Mouse (Mus musculus) kidney, adult 2 months (tissue): Measurements from ENCODE around the gene Flad1. TPM values are rescaled to one million over a fixed set of nuclear protein-coding genes. Genes with fewer than 3 reads are reported as not detected.

Experiments
- DNase-seq: peaks from one replicate; pipeline ENCODE4 v3.0.0; 2021
- H3K27ac ChIP-seq: fragments of 200-500 bp; 2 replicates; pipeline ENCODE4 v1.5.1; 2012; ENCODE audit warnings: low read depth, low read length, control low read depth, inconsistent platforms; ENCODE audit not compliant: insufficient read depth
- H3K27me3 ChIP-seq: fragments of 200-500 bp; replicated peaks from 2 replicates; pipeline ENCODE4 v1.6.1; 2012; ENCODE audit warnings: mild to moderate bottlenecking, moderate library complexity, low read length, inconsistent platforms; ENCODE audit not compliant: control insufficient read depth, insufficient read depth
- H3K36me3 ChIP-seq: fragments of 200-500 bp; 2 replicates; pipeline ENCODE4 v1.6.1; 2012; ENCODE audit warnings: mild to moderate bottlenecking, moderate library complexity, low read length, inconsistent platforms; ENCODE audit not compliant: control insufficient read depth, insufficient read depth
- H3K4me1 ChIP-seq: fragments of 200-500 bp; 2 replicates; pipeline ENCODE4 v1.6.1; 2011; ENCODE audit warnings: low read length; ENCODE audit not compliant: control insufficient read depth, insufficient read depth
- H3K4me3 ChIP-seq: fragments of 200-500 bp; 2 replicates; pipeline ENCODE4 v1.5.1; 2011; ENCODE audit warnings: mild to moderate bottlenecking, low read depth, low read length, control low read depth; ENCODE audit not compliant: insufficient read depth
- CTCF ChIP-seq: fragments of 200-500 bp; conservative IDR thresholded peaks from 2 replicates; pipeline ENCODE4 v1.5.1; 2011; ENCODE audit warnings: low read depth, mild to moderate bottlenecking, control low read depth, low read length, moderate library complexity, mixed read lengths; ENCODE audit not compliant: insufficient read depth, insufficient read length
- POLR2A ChIP-seq: fragments of 200-500 bp; IDR thresholded peaks from one replicate; pipeline ENCODE4 v1.6.1; 2011; ENCODE audit warnings: low read depth, low read length, control low read depth
- WGBS: fragments of 180-500 bp; shearing (Covaris S2); methylation state at CpG from one replicate; pipeline ENCODE4 v1.1.7; 2018; 5-methylcytosine and 5-hydroxymethylcytosine counted together
- polyA plus RNA-seq: library from polyadenylated mRNA; depleted of rRNA; stranded (reverse); fragments of >200 nt; gene quantifications from 2 replicates; pipeline ENCODE4 v1.2.3, GENCODE M21; 2012

Gene Flad1
- polyA plus RNA-seq, 1 experiment: 54.6 TPM

- Histone ChIP-seq H3K4me3 (peak overlapping the region; percentile 65), H3K27me3 (no peaks in the 10 kb centered on the region), H3K27ac (peak overlapping the region; percentile 72; the same call in 1 of the 2 replicates), H3K36me3 (peaks cover 2% of the 10 kb centered on the region; the same call in 1 of the 2 replicates), H3K4me1 (peaks cover 6% of the 10 kb centered on the region; the same call in 1 of the 2 replicates)
- no peak for DNase-seq
- no peak for TF ChIP-seq CTCF
- TF ChIP-seq POLR2A: no peak
- WGBS: 62% methylated on average over 10 of the region's 10 CpGs
Observed at GRCm38 (mm10) chr3:89410864-89411263, 806 bp downstream of the Flad1 start.

GRCm38 (mm10) chr3:89409701-89410100 lies 2.0 kb downstream of the Flad1 start:
- H3K27me3 ChIP-seq: no peaks in the 10 kb centered on the region
- no peak overlapping the region for H3K4me3 ChIP-seq
- peaks cover 6% of the 10 kb centered on the region; the same call in 1 of the 2 replicates for H3K4me1 ChIP-seq
- H3K27ac ChIP-seq: no peak overlapping the region
- TF ChIP-seq CTCF (no peak), POLR2A (no peak)
- H3K36me3 ChIP-seq: peaks cover 2% of the 10 kb centered on the region; the same call in 1 of the 2 replicates
- WGBS: 65% methylated on average over 3 of the region's 3 CpGs
- DNase-seq: no peak

DNA sequence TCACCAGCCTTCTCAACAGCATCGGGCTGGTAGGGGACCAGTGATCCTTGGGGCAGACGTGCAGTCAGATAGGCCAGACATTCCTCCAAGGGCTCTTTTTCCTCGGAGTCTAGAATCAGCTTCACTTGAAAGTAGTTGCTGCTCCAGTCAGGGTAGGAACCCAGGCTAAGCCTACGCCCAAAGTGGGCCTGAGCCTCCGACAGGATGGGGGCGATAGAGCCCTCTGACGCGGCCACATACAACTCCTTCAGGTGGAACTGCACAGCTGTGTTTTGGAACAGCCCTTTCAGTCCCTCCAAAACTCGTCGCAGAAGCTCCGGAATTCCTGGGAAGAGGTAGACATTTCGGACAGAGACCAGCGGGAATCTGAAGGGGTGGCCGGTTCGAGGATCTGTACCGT lies 3.2 kb downstream of the Flad1 start:
- Histone ChIP-seq H3K4me3 (no peak overlapping the region), H3K36me3 (peaks cover 2% of the 10 kb centered on the region; the same call in 1 of the 2 replicates), H3K27ac (no peak overlapping the region), H3K4me1 (peaks cover 6% of the 10 kb centered on the region; the same call in 1 of the 2 replicates), H3K27me3 (no peaks in the 10 kb centered on the region)
- DNase-seq: no peak
- 76% methylated on average over 16 of the region's 16 CpGs for WGBS
- TF ChIP-seq POLR2A (no peak), CTCF (no peak)

DNA sequence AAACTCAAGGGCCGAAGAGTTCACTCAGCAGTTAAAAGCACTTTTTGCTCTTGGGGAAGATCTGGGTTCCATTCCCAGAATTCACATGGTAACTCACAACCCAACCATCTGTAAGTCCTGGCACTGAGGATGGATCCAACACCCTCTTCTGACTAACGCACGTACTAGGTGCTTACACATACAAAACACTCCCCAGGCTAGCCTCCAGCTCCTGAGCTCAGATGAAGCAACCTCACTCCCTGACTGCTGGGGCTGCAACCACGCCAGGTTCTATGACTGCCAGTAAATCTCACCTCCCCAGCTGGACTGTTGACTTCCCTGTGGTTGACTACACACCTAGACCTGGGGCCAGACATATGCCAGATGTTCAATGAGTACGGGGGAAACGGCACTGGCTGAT lies 4.8 kb downstream of the Flad1 start:
- 89% methylated on average over 6 of the region's 6 CpGs for WGBS
- H3K36me3 ChIP-seq: peaks cover 2% of the 10 kb centered on the region; the same call in 1 of the 2 replicates

DNA sequence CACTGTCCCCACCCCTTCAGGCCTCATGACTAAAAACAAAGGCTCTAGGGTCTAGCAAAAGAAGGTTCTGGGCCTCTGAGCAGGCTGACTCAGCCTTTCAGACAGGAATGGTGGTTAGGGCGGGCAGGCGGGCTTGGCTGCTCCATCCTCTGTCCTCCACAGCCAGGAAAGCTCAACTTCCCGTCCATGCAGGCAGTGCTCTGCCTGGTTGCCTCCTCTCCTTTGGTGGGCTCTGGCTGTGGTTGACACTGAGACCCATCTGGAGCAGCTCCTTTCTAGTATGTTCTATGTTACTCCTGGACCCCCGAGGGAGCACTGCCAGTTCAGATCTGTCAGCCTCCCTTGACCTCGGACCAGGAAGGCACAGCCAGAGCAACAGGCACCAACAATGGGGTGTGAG lies 9.0 kb downstream of the Flad1 start, which contains the start of gene Lenep:
Gene Lenep (minus strand): TSS at position 101 of the 400 bp plus-strand sequence.
- H3K27me3 ChIP-seq: no peaks in the 10 kb centered on the region
- WGBS: 76% methylated on average over 5 of the region's 5 CpGs
- H3K4me3 ChIP-seq: no peak within 1 kb of the TSS
- no peaks in the 10 kb centered on the region for H3K36me3 ChIP-seq
- H3K4me1 ChIP-seq: no peaks in the 10 kb centered on the region
- no peak for DNase-seq
- no peak for TF ChIP-seq CTCF
- no peak for TF ChIP-seq POLR2A
- no peak within 1 kb of the TSS for H3K27ac ChIP-seq

More for the DNA sequence above, 4.8 kb downstream of the Flad1 start:
- H3K4me1 ChIP-seq: peaks cover 6% of the 10 kb centered on the region; the same call in 1 of the 2 replicates
- DNase-seq: no peak
- no peak overlapping the region for H3K27ac ChIP-seq
- TF ChIP-seq POLR2A (no peak), CTCF (no peak)
- no peaks in the 10 kb centered on the region for H3K27me3 ChIP-seq
- no peak overlapping the region for H3K4me3 ChIP-seq

DNA sequence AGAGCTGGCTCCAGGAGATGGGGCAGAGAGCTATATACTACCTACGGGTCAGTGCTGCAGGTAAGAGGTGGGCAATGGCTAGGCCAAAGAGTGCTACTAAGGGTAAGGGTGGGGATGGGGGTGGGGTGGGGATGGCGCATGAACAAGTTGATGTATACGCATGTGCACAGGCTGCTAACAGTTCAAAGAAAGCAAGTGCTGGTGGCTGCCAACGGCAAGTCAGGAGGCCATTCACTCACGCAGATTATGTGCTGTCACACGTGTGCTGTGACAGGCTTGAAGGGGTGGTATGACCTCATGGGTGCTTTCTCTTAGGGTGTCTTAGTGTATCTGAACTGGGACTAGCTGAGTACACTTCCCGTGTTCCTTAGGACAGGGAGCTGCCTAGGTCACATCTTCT lies 10.3 kb downstream of the Flad1 start:
- H3K4me1 ChIP-seq: peaks cover 6% of the 10 kb centered on the region; the same call in 1 of the 2 replicates
- TF ChIP-seq POLR2A (no peak), CTCF (no peak)
- DNase-seq: no peak
- 88% methylated on average over 7 of the region's 7 CpGs for WGBS
- no peaks in the 10 kb centered on the region for H3K27me3 ChIP-seq
- no peak overlapping the region for H3K4me3 ChIP-seq
- H3K36me3 ChIP-seq: no peaks in the 10 kb centered on the region
- H3K27ac ChIP-seq: no peak overlapping the region

DNA sequence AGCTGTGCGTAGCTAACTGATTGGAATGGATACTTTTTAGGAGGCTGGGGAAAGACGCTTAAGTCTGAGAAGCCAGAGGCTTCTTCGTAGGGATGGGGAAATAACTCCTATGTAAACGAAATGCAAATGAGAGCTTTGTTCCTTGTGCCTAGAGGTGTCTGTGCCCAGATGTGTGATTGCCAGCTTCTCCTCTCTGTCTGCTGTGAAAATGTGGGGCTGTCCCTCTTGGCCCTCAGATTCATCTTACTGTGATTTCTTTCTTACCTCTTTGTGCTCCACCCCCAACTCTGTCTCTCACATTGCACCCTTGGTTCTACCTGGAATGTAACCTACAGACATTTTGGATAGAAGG lies 15.0 kb downstream of the Flad1 start:
- 0% methylated on average over 4 of the region's 4 CpGs for WGBS
- peak overlapping the region; percentile 28; the same call in 1 of the 2 replicates for H3K27ac ChIP-seq
- DNase-seq: no peak
- H3K4me1 ChIP-seq: peaks cover 6% of the 10 kb centered on the region; the same call in 1 of the 2 replicates
- peak overlapping the region; percentile 65; the same call in 1 of the 2 replicates for H3K4me3 ChIP-seq
- no peaks in the 10 kb centered on the region for H3K27me3 ChIP-seq
- TF ChIP-seq CTCF (no peak), POLR2A (no peak)
- no peaks in the 10 kb centered on the region for H3K36me3 ChIP-seq
